ENCODE assay signal across 17 mouse cellular contexts in the genomic region with DNA sequence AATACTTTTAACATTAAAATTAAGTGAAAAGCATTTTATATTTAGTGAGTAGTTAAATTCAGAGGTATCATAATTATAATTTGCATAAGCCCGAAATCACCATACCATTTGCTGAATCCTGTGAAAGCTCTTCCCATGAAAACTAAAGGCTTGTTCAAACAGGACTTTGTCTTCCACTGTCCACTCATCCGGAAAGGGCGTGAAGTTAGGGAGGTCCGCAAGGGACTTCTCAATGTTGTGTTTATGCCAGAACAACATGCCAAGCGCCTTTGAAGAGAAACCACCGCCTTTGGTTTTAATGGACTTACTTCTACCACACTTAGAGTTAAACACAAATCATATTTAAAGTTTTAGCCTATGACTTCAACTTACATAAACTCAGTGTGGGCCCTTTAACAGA. TPM values are rescaled to one million over a fixed set of nuclear protein-coding genes. Genes with fewer than 3 reads are reported as not detected.
DNase-seq lines count a peak whose midpoint lies in the region; ATAC-seq and TF ChIP-seq lines count a peak whose summit lies in the region.
"Had no signal": no experiment of that assay in that cellular context is flagged by ENCODE, and none has a peak within 500 bp of the region (broad histone marks: within the 10 kb centered on the region; RNA-seq: fewer than 3 reads in every experiment).

No protein-coding gene starts in this region.

- no peak for TF ChIP-seq POLR2A in liver, adult 2 months (IDR thresholded peaks at IDR 0.05; ENCODE audit: extremely low read depth, insufficient read depth, low read length)

- H3K9me3 ChIP-seq in liver, embryonic 11.5 days (ENCODE audit: control insufficient read depth, low read length): no peaks in the 10 kb centered on the region
- no peaks in the 10 kb centered on the region for H3K9me3 ChIP-seq in neural tube, embryonic 15.5 days (replicated peaks)
- H3K9me3 ChIP-seq: embryonic facial prominence, embryonic 10.5 days; forebrain, embryonic 13.5 days; heart, embryonic 13.5 days had no signal

- no peaks in the 10 kb centered on the region for H3K79me2 ChIP-seq in liver, adult 2 months (ENCODE audit: control insufficient read depth, insufficient read depth, low read length)

- peak; percentile 84 for DNase-seq in liver, adult 2 months (ENCODE audit: extremely low read depth, low read depth, low spot score)
- no peak for DNase-seq in liver, embryonic 11.5 days (ENCODE audit: low spot score)
- peak; percentile 71 to 79 for DNase-seq in kidney, adult 8-10 months
- peak; percentile 84 for DNase-seq in kidney, adult 9 months
- DNase-seq in kidney, postnatal 36 days: peak; percentile 72 to 81
- no peak for DNase-seq in heart, adult 11 months
- DNase-seq: adrenal gland, adult 8-10 months; adrenal gland, postnatal 36 days; cerebellum, adult 2 months; cerebellum, postnatal 10 days; forebrain, postnatal 0 days; gastrocnemius, postnatal 14 days; heart, postnatal 36 days had no signal

- TF ChIP-seq CTCF in liver, adult 2 months (IDR thresholded peaks at IDR 0.05; ENCODE audit: low read depth, low read length): no peak

- WGBS in liver, adult 2 months: 28% methylated on average over 6 of the region's 6 CpGs
- 97% methylated on average over 6 of the region's 6 CpGs for WGBS in liver, embryonic 11.5 days
- WGBS in neural tube, embryonic 15.5 days: 87% methylated on average over 6 of the region's 6 CpGs

- no peak overlapping the region for H3K27ac ChIP-seq in liver, adult 2 months (replicated peaks; ENCODE audit: insufficient read depth, low read depth, low read length)
- H3K27ac ChIP-seq in liver, embryonic 11.5 days (ENCODE audit: low read depth, low read length): no peak overlapping the region
- no peak overlapping the region for H3K27ac ChIP-seq in neural tube, embryonic 15.5 days (replicated peaks)
- H3K27ac ChIP-seq: embryonic facial prominence, embryonic 10.5 days; forebrain, embryonic 13.5 days; heart, embryonic 13.5 days had no signal

- no peak for ATAC-seq in liver, embryonic 11.5 days (replicated peaks; ENCODE audit: low FRiP score)
- ATAC-seq in neural tube, embryonic 15.5 days (ENCODE audit: low FRiP score): no peak
- ATAC-seq: forebrain, embryonic 13.5 days; forebrain, postnatal 0 days had no signal

- H3K9ac ChIP-seq in liver, adult 2 months (ENCODE audit: low read depth, low read length): no peak overlapping the region
- no peak overlapping the region for H3K9ac ChIP-seq in liver, embryonic 11.5 days (ENCODE audit: low read depth, low read length)
- no peak overlapping the region for H3K9ac ChIP-seq in neural tube, embryonic 15.5 days (replicated peaks)
- H3K9ac ChIP-seq: forebrain, embryonic 13.5 days; forebrain, postnatal 0 days; heart, embryonic 13.5 days had no signal

- no peaks in the 10 kb centered on the region for H3K27me3 ChIP-seq in liver, adult 2 months (ENCODE audit: control insufficient read depth, insufficient read depth, low read length)
- no peaks in the 10 kb centered on the region for H3K27me3 ChIP-seq in liver, embryonic 11.5 days (replicated peaks; ENCODE audit: control insufficient read depth, insufficient read depth, low read length)
- H3K27me3 ChIP-seq in neural tube, embryonic 15.5 days (replicated peaks): no peaks in the 10 kb centered on the region
- H3K27me3 ChIP-seq: forebrain, embryonic 13.5 days; heart, embryonic 13.5 days had no signal

- no peaks in the 10 kb centered on the region for H3K4me1 ChIP-seq in liver, adult 2 months (ENCODE audit: control insufficient read depth, insufficient read depth, low read length)
- H3K4me1 ChIP-seq in liver, embryonic 11.5 days (replicated peaks; ENCODE audit: control insufficient read depth, insufficient read depth, low read length): peaks cover 8% of the 10 kb centered on the region
- H3K4me1 ChIP-seq in neural tube, embryonic 15.5 days: no peaks in the 10 kb centered on the region
- H3K4me1 ChIP-seq: embryonic facial prominence, embryonic 10.5 days; forebrain, embryonic 13.5 days had no signal

- H3K4me3 ChIP-seq in liver, adult 2 months (ENCODE audit: insufficient read depth, low read depth, low read length): no peak overlapping the region
- H3K4me3 ChIP-seq in liver, embryonic 11.5 days (ENCODE audit: low read depth, low read length): no peak overlapping the region
- H3K4me3 ChIP-seq in neural tube, embryonic 15.5 days (replicated peaks): no peak overlapping the region
- H3K4me3 ChIP-seq: embryonic facial prominence, embryonic 10.5 days; forebrain, embryonic 13.5 days; heart, embryonic 13.5 days had no signal

- peaks cover 40% of the 10 kb centered on the region for H3K36me3 ChIP-seq in liver, adult 2 months (ENCODE audit: control insufficient read depth, insufficient read depth, low read length)
- H3K36me3 ChIP-seq in liver, embryonic 11.5 days (ENCODE audit: control insufficient read depth, insufficient read depth, low read length): peaks cover 19% of the 10 kb centered on the region
- H3K36me3 ChIP-seq in neural tube, embryonic 15.5 days: peaks cover 54% of the 10 kb centered on the region

- no peak overlapping the region for H3K4me2 ChIP-seq in liver, embryonic 11.5 days
- no peak overlapping the region for H3K4me2 ChIP-seq in neural tube, embryonic 15.5 days
- H3K4me2 ChIP-seq: forebrain, embryonic 13.5 days; heart, embryonic 13.5 days had no signal

RNA-seq across cellular contexts. Expression of a gene that starts 12.1 kb away (rescaled TPM):
- 10.9 and 11.5 TPM in 2 replicates for total RNA-seq in liver, adult 2 months (2014; rRNA removed)
- polyA plus RNA-seq in liver, adult 2 months (2012; rRNA removed): 10.5 and 13.7 TPM in 2 replicates
- 14.8 and 15.0 TPM in 2 replicates for polyA plus RNA-seq in liver, embryonic 11.5 days (2014; fragmentation: Nextera tagmentation; extraction: Ambion mirVana)
- 36.0 and 38.3 TPM in 2 replicates for polyA plus RNA-seq in neural tube, embryonic 15.5 days (2015; fragmentation: Nextera tagmentation; extraction: Ambion mirVana)

RNA-seq across cellular contexts. Expression of a gene that starts 33.4 kb away (rescaled TPM):
- 7.3 and 7.5 TPM in 2 replicates for total RNA-seq in liver, adult 2 months (2014; rRNA removed)
- 3.3 and 3.5 TPM in 2 replicates for polyA plus RNA-seq in liver, adult 2 months (2012; rRNA removed)
- polyA plus RNA-seq in liver, embryonic 11.5 days (2014; fragmentation: Nextera tagmentation; extraction: Ambion mirVana): 10.6 and 15.5 TPM in 2 replicates
- 1.7 and 5.8 TPM in 2 replicates for polyA plus RNA-seq in neural tube, embryonic 15.5 days (2015; fragmentation: Nextera tagmentation; extraction: Ambion mirVana)

Comparison
In these comparisons a context has a peak if more than half of its experiments do, and no peak if none do; other contexts are left out.
1. DNase-seq: peak in liver, adult 2 months (single experiment), kidney, adult 8-10 months (2 of 2), kidney, adult 9 months (single experiment) and kidney, postnatal 36 days (2 of 2); none in liver, embryonic 11.5 days (single experiment) and heart, adult 11 months (single experiment).